Mouse (Mus musculus) MEL (cell line): ENCODE measurements at regions not wholly inside any gene's neighbourhood (a gene's known extent, or its start where the extent isn't known, plus 50 kb on each side); places are given as distances from the start of the nearest gene placed in this dataset.

Source experiments
- DNase-seq: peaks from one replicate; pipeline ENCODE4 v3.0.0; 2011; ENCODE audit warnings: low read depth, low spot score
- H3K27ac ChIP-seq: 2 replicates; pipeline ENCODE4 v1.5.1; 2012; ENCODE audit warnings: low read depth, mild to moderate bottlenecking, control low read depth, low read length, moderate library complexity; ENCODE audit not compliant: control insufficient read depth
- H3K27me3 ChIP-seq, 2 experiments: fragments of 150-350 bp in 1 of 2; sonication (generic) in 1 of 2; 2 replicates each; pipeline ENCODE4 v1.6.1; 2012; ENCODE audit warnings: low read length in 2 of 2, mild to moderate bottlenecking in 2 of 2, improper control_type of control experiment in 1 of 2, moderate library complexity in 1 of 2; ENCODE audit not compliant: insufficient read depth in 2 of 2, control insufficient read depth in 1 of 2
- H3K36me3 ChIP-seq, 2 experiments: 2 replicates each; pipeline ENCODE4 v1.6.1; 2012 to 2014; ENCODE audit warnings: low read length in 2 of 2, improper control_type of control experiment in 1 of 2, inconsistent platforms in 1 of 2, mild to moderate bottlenecking in 1 of 2; ENCODE audit not compliant: insufficient read depth in 2 of 2, control insufficient read depth in 1 of 2
- H3K4me1 ChIP-seq, 2 experiments: fragments of 150-350 bp in 1 of 2; sonication (generic) in 1 of 2; 2 replicates each; pipeline ENCODE4 v1.6.1; 2012; ENCODE audit warnings: low read length in 2 of 2, improper control_type of control experiment in 1 of 2, mild to moderate bottlenecking in 1 of 2; ENCODE audit not compliant: insufficient read depth in 2 of 2, control insufficient read depth in 1 of 2
- H3K4me3 ChIP-seq, 2 experiments: fragments of 150-350 bp in 1 of 2; sonication (generic) in 1 of 2; 2 replicates each; pipeline ENCODE4 v1.5.1; 2012; ENCODE audit warnings: low read depth in 2 of 2, low read length in 2 of 2, mild to moderate bottlenecking in 2 of 2, moderate library complexity in 2 of 2, control low read depth in 1 of 2, improper control_type of control experiment in 1 of 2; ENCODE audit not compliant: control insufficient read depth in 1 of 2, insufficient read depth in 1 of 2
- H3K79me2 ChIP-seq: 2 replicates; pipeline ENCODE4 v1.6.1; 2012; ENCODE audit warnings: mild to moderate bottlenecking, low read length, moderate library complexity; ENCODE audit not compliant: control insufficient read depth, poor library complexity, insufficient read depth
- H3K9ac ChIP-seq: 2 replicates; pipeline ENCODE4 v1.6.1; 2012; ENCODE audit warnings: low read depth, mild to moderate bottlenecking, control low read depth, low read length, moderate library complexity; ENCODE audit not compliant: control insufficient read depth, poor library complexity, severe bottlenecking
- H3K9me3 ChIP-seq: fragments of 150-350 bp; sonication (generic); replicated peaks from 2 replicates; pipeline ENCODE4 v1.6.1; 2012; ENCODE audit warnings: mild to moderate bottlenecking, low read length, improper control_type of control experiment, moderate library complexity; ENCODE audit not compliant: insufficient read depth
- CHD1 ChIP-seq: IDR thresholded peaks from 2 replicates; pipeline ENCODE4 v1.6.1; 2012; ENCODE audit warnings: low read depth, mild to moderate bottlenecking, inconsistent platforms, low read length, improper control_type of control experiment
- E2F4 ChIP-seq: IDR thresholded peaks from 2 replicates; pipeline ENCODE4 v1.6.1; 2011; ENCODE audit warnings: low read depth, low read length, improper control_type of control experiment, borderline replicate concordance
- EP300 ChIP-seq, 2 experiments: IDR thresholded peaks; 2 replicates each; pipeline ENCODE4 v1.6.1; 2011; ENCODE audit warnings: improper control_type of control experiment in 2 of 2, low read length in 2 of 2, low read depth in 1 of 2, mild to moderate bottlenecking in 1 of 2
- ETS1 ChIP-seq: IDR thresholded peaks from 2 replicates; pipeline ENCODE4 v1.6.1; 2012; ENCODE audit warnings: low read depth, mild to moderate bottlenecking, inconsistent platforms, low read length, improper control_type of control experiment, moderate library complexity
- GATA1 ChIP-seq: IDR thresholded peaks from 2 replicates; pipeline ENCODE4 v1.6.1; 2011; ENCODE audit warnings: low read depth, low read length, improper control_type of control experiment
- HCFC1 ChIP-seq: IDR thresholded peaks from 2 replicates; pipeline ENCODE4 v1.6.1; 2012; ENCODE audit warnings: low read depth, mild to moderate bottlenecking, inconsistent platforms, low read length, improper control_type of control experiment, moderate library complexity
- JUND ChIP-seq: IDR thresholded peaks from 2 replicates; pipeline ENCODE4 v1.6.1; 2011; ENCODE audit warnings: low read depth, mild to moderate bottlenecking, improper control_type of control experiment, low read length
- MAX ChIP-seq: IDR thresholded peaks from 2 replicates; pipeline ENCODE4 v1.6.1; 2011; ENCODE audit warnings: low read length, improper control_type of control experiment
- MAZ ChIP-seq: IDR thresholded peaks from 2 replicates; pipeline ENCODE4 v1.6.1; 2012; ENCODE audit warnings: low read depth, mild to moderate bottlenecking, inconsistent platforms, low read length, improper control_type of control experiment
- MXI1 ChIP-seq: IDR thresholded peaks from 2 replicates; pipeline ENCODE4 v1.6.1; 2011; ENCODE audit warnings: mild to moderate bottlenecking, low read depth, low read length, improper control_type of control experiment
- MYB ChIP-seq: IDR thresholded peaks from 2 replicates; pipeline ENCODE4 v1.6.1; 2011; ENCODE audit warnings: mild to moderate bottlenecking, low read depth, low read length, improper control_type of control experiment
- POLR2AphosphoS5 ChIP-seq: IDR thresholded peaks from 2 replicates; pipeline ENCODE4 v1.6.1; 2012; ENCODE audit warnings: low read depth, borderline replicate concordance, mild to moderate bottlenecking, inconsistent platforms, low read length, moderate library complexity, mixed read lengths
- RCOR1 ChIP-seq: IDR thresholded peaks from 2 replicates; pipeline ENCODE4 v1.6.1; 2012; ENCODE audit warnings: low read depth, mild to moderate bottlenecking, inconsistent platforms, low read length, improper control_type of control experiment
- SMC3 ChIP-seq: IDR thresholded peaks from 2 replicates; pipeline ENCODE4 v1.6.1; 2011; ENCODE audit warnings: low read depth, low read length, improper control_type of control experiment
- TAL1 ChIP-seq: IDR thresholded peaks from 2 replicates; pipeline ENCODE4 v1.6.1; 2012; ENCODE audit warnings: mild to moderate bottlenecking, inconsistent platforms, low read length, moderate library complexity, mixed read lengths
- TCF12 ChIP-seq: IDR thresholded peaks from 2 replicates; pipeline ENCODE4 v1.6.1; 2014; ENCODE audit warnings: low read depth, mild to moderate bottlenecking, inconsistent platforms, low read length, improper control_type of control experiment, moderate library complexity
- UBTF ChIP-seq: IDR thresholded peaks from 2 replicates; pipeline ENCODE4 v1.6.1; 2012; ENCODE audit warnings: low read depth, mild to moderate bottlenecking, inconsistent platforms, low read length, improper control_type of control experiment, moderate library complexity, borderline replicate concordance; ENCODE audit not compliant: insufficient read depth
- ZC3H11A ChIP-seq: IDR thresholded peaks from 2 replicates; pipeline ENCODE4 v1.6.1; 2012; ENCODE audit warnings: low read depth, mild to moderate bottlenecking, inconsistent platforms, low read length, improper control_type of control experiment
- ZKSCAN1 ChIP-seq: IDR thresholded peaks from 2 replicates; pipeline ENCODE4 v1.6.1; 2012; ENCODE audit warnings: low read depth, mild to moderate bottlenecking, inconsistent platforms, low read length, improper control_type of control experiment, moderate library complexity

DNA sequence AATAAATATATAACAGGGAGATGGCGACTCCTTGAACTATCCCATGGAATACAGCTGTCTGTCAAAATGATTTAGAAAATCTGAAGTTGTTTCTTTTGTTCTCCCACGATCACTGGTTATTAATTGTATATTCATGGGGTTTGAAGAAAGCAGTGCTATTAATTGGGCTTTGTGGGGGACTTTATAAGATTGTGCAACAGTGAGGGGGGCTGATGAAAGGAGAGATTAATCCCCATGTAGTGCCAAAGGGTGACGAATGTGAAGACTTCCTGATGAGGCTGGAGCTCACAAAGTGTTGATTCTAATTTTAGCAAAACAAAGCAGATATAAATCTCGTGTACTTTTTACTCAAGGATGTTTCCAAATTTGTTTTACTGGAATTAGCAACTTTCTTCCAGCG is 340.0 kb upstream of the Id4 start:
- DNase-seq = no peak
- Histone ChIP-seq H3K27me3 (no peaks in the 10 kb centered on the region), H3K4me3 (no peak overlapping the region), H3K36me3 (no peaks in the 10 kb centered on the region), H3K79me2 (no peaks in the 10 kb centered on the region), H3K4me1 (no peaks in the 10 kb centered on the region), H3K27ac (no peak overlapping the region), H3K9ac (no peak overlapping the region), H3K9me3 (no peaks in the 10 kb centered on the region)
- TF ChIP-seq ETS1 (no peak), SMC3 (no peak), EP300 (IDR thresholded peaks at IDR 0.05; ENCODE audit: low read depth in 1 of 2, low read length in 2 of 2) (no peak), MXI1 (no peak), JUND (no peak), TCF12 (no peak)

GRCm38 (mm10) chr13:47940696-47941095 is 320.3 kb upstream of the Id4 start:
- TF ChIP-seq MXI1 = no peak
- no peak for TF ChIP-seq SMC3
- TF ChIP-seq MAZ = no peak
- TF ChIP-seq UBTF = no peak
- no peak for TF ChIP-seq HCFC1
- no peak for TF ChIP-seq MYB
- TF ChIP-seq GATA1 = no peak
- no peak for TF ChIP-seq POLR2AphosphoS5
- TF ChIP-seq CHD1 = no peak
- no peak for TF ChIP-seq TAL1
- TF ChIP-seq MAX = no peak
- TF ChIP-seq ZKSCAN1 = no peak
- no peak for TF ChIP-seq E2F4
- no peak for TF ChIP-seq RCOR1
- TF ChIP-seq ZC3H11A = no peak
- Histone ChIP-seq H3K27me3 (no peaks in the 10 kb centered on the region), H3K4me1 (no peaks in the 10 kb centered on the region), H3K27ac (no peak overlapping the region), H3K9ac (no peak overlapping the region), H3K36me3 (no peaks in the 10 kb centered on the region), H3K4me3 (no peak overlapping the region), H3K9me3 (no peaks in the 10 kb centered on the region), H3K79me2 (no peaks in the 10 kb centered on the region)
- no peak for DNase-seq
